Mouse (Mus musculus) stomach, postnatal 0 days (tissue): ENCODE results near the gene Zfhx3.

Experiments
- CTCF ChIP-seq: IDR thresholded peaks from 2 replicates; pipeline ENCODE4 v1.5.1; 2016; ENCODE audit warnings: antibody characterized with exemption, low read depth, mild to moderate bottlenecking, moderate library complexity
- EP300 ChIP-seq: optimal IDR thresholded peaks from 2 replicates; pipeline ENCODE3; 2016; ENCODE audit warnings: antibody characterized with exemption

- TF ChIP-seq CTCF (no peak), EP300 (no peak)
Measured at GRCm38 (mm10) chr8:108699454-108700345, 757.3 kb downstream of the Zfhx3 start.
